Mouse (Mus musculus) liver, adult 2 months (tissue): Measurements from ENCODE around the gene Gfod1.

Experiments used
- CTCF ChIP-seq: fragments of 200-500 bp; IDR thresholded peaks from 2 replicates; pipeline ENCODE4 v1.5.1; 2011; ENCODE audit warnings: low read depth, low read length, control low read depth
- POLR2A ChIP-seq: fragments of 200-500 bp; IDR thresholded peaks from 2 replicates; pipeline ENCODE4 v1.6.1; 2011; ENCODE audit warnings: low read length, control low read depth; ENCODE audit not compliant: insufficient read depth; ENCODE audit errors: extremely low read depth

GRCm38 (mm10) chr13:43182465-43183201 lies 121.3 kb downstream of the Gfod1 start:
- TF ChIP-seq CTCF (peak; percentile 88), POLR2A (no peak)
